ENCODE assay signal across 21 mouse cellular contexts in genomic region chr14:86721082-86721481, GRCm38 (mm10).
DNase-seq lines count a peak whose midpoint lies in the region; ATAC-seq lines count a peak whose summit lies in the region.
"Had no signal": no experiment of that assay in that cellular context is flagged by ENCODE, and none has a peak within 500 bp of the region (broad histone marks: within the 10 kb centered on the region; RNA-seq: fewer than 3 reads in every experiment).

No protein-coding gene starts in this region.

- no peaks in the 10 kb centered on the region for H3K9me3 ChIP-seq in liver, embryonic 13.5 days (replicated peaks)
- H3K9me3 ChIP-seq in liver, embryonic 11.5 days (ENCODE audit: control insufficient read depth, low read length), result no peaks in the 10 kb centered on the region
- H3K9me3 ChIP-seq: embryonic facial prominence, embryonic 13.5 days; embryonic facial prominence, embryonic 15.5 days; forebrain, embryonic 13.5 days; forebrain, embryonic 15.5 days had no signal

- 0 out of 2 replicates have a peak, but pooled peaks have one; percentile 27 for ATAC-seq in liver, embryonic 13.5 days (ENCODE audit: low read depth)
- ATAC-seq in liver, embryonic 11.5 days (replicated peaks; ENCODE audit: low FRiP score), result no peak; the same call in 1 of the 2 replicates
- ATAC-seq in erythroblast, adult 5-6 weeks (replicated peaks; ENCODE audit: low FRiP score, poor library complexity, severe bottlenecking), result peak; percentile 67
- 0 out of 2 replicates have a peak, but pooled peaks have one; percentile 51 for ATAC-seq in erythroid progenitor cell, adult 5-6 weeks (replicated peaks; ENCODE audit: low FRiP score, poor library complexity, severe bottlenecking)
- ATAC-seq: forebrain, embryonic 13.5 days; forebrain, embryonic 15.5 days; forebrain, postnatal 0 days had no signal

- no peak overlapping the region for H3K9ac ChIP-seq in liver, embryonic 13.5 days
- no peak overlapping the region for H3K9ac ChIP-seq in liver, embryonic 11.5 days (ENCODE audit: low read depth, low read length)
- H3K9ac ChIP-seq: embryonic facial prominence, embryonic 13.5 days; embryonic facial prominence, embryonic 15.5 days; forebrain, embryonic 13.5 days; forebrain, embryonic 15.5 days; forebrain, postnatal 0 days had no signal

- no peaks in the 10 kb centered on the region for H3K27me3 ChIP-seq in liver, embryonic 13.5 days
- H3K27me3 ChIP-seq in liver, embryonic 11.5 days (replicated peaks; ENCODE audit: control insufficient read depth, insufficient read depth, low read length), result no peaks in the 10 kb centered on the region
- H3K27me3 ChIP-seq: embryonic facial prominence, embryonic 13.5 days; embryonic facial prominence, embryonic 15.5 days; forebrain, embryonic 13.5 days; forebrain, embryonic 15.5 days had no signal

- no peak overlapping the region for H3K4me2 ChIP-seq in liver, embryonic 13.5 days
- no peak overlapping the region for H3K4me2 ChIP-seq in liver, embryonic 11.5 days
- H3K4me2 ChIP-seq: embryonic facial prominence, embryonic 13.5 days; embryonic facial prominence, embryonic 15.5 days; forebrain, embryonic 13.5 days; forebrain, embryonic 15.5 days had no signal

- 73% methylated on average over 3 of the region's 3 CpGs for WGBS in liver, embryonic 13.5 days (ENCODE audit: insufficient replicate concordance)
- WGBS in liver, embryonic 11.5 days, result 94% methylated on average over 3 of the region's 3 CpGs

- H3K36me3 ChIP-seq in liver, embryonic 13.5 days, result no peaks in the 10 kb centered on the region
- no peaks in the 10 kb centered on the region for H3K36me3 ChIP-seq in liver, embryonic 11.5 days (ENCODE audit: control insufficient read depth, insufficient read depth, low read length)
- H3K36me3 ChIP-seq: embryonic facial prominence, embryonic 13.5 days; embryonic facial prominence, embryonic 15.5 days; forebrain, embryonic 15.5 days had no signal

- DNase-seq in liver, embryonic 13.5 days, result no peak
- no peak for DNase-seq in liver, embryonic 11.5 days (ENCODE audit: low spot score)
- no peak for DNase-seq in T-cell, adult 2 months (ENCODE audit: low spot score)
- no peak for DNase-seq in urinary bladder, adult 2 months (ENCODE audit: low spot score)
- DNase-seq: adrenal gland, adult 8-10 months; adrenal gland, postnatal 14 days; adrenal gland, postnatal 36 days; cerebellum, adult 11 months; cerebellum, adult 18-20 months; cerebellum, adult 8-10 months; cerebellum, adult 9-11 months; cerebellum, postnatal 14 days; cerebellum, postnatal 36 days; embryo, embryonic 11 days; forebrain, postnatal 0 days had no signal

- H3K4me3 ChIP-seq in liver, embryonic 13.5 days (replicated peaks), result no peak overlapping the region
- no peak overlapping the region for H3K4me3 ChIP-seq in liver, embryonic 11.5 days (ENCODE audit: low read depth, low read length)
- H3K4me3 ChIP-seq: embryonic facial prominence, embryonic 13.5 days; embryonic facial prominence, embryonic 15.5 days; forebrain, embryonic 13.5 days; forebrain, embryonic 15.5 days had no signal

- no peak overlapping the region for H3K27ac ChIP-seq in liver, embryonic 13.5 days
- no peak overlapping the region for H3K27ac ChIP-seq in liver, embryonic 11.5 days (ENCODE audit: low read depth, low read length)
- H3K27ac ChIP-seq: embryonic facial prominence, embryonic 13.5 days; embryonic facial prominence, embryonic 15.5 days; forebrain, embryonic 13.5 days; forebrain, embryonic 15.5 days had no signal

- H3K4me1 ChIP-seq in liver, embryonic 13.5 days (replicated peaks), result peaks cover 32% of the 10 kb centered on the region
- H3K4me1 ChIP-seq in liver, embryonic 11.5 days (replicated peaks; ENCODE audit: control insufficient read depth, insufficient read depth, low read length), result no peaks in the 10 kb centered on the region
- H3K4me1 ChIP-seq: embryonic facial prominence, embryonic 13.5 days; embryonic facial prominence, embryonic 15.5 days; forebrain, embryonic 13.5 days; forebrain, embryonic 15.5 days had no signal
